Mouse (Mus musculus): ENCODE measurements around the gene Cic.

Cic gene

GRCm38 (mm10) chr7:25282731-25283211, 15.3 kb downstream of the Cic start:
- peak; percentile 67 for DNase-seq (ENCODE audit: low spot score)

GRCm38 (mm10) chr7:25283637-25284036, 16.1 kb downstream of the Cic start:
- no peak for DNase-seq (ENCODE audit: low spot score)

DNA sequence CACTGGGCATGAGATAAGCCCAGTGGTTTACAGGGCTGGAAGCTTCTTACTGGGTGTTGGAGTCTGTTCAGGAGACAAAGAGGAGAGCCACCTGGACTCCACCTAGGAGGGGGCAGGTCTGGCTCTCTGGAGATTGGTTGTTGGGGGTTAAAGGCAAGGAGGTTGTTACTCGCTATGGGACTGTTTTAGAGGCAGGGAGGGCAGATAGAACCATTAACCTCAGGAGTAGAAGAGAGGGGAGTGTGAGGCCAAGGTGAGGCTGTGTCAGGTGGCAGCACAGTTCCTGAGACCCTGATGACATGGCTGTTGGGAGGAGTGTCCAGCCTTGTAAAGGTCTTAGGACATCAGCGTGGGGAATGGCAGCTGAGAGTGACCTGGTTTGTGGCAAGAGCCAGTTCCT, 16.7 kb downstream of the Cic start:
- no peak for DNase-seq (ENCODE audit: low spot score)

DNA sequence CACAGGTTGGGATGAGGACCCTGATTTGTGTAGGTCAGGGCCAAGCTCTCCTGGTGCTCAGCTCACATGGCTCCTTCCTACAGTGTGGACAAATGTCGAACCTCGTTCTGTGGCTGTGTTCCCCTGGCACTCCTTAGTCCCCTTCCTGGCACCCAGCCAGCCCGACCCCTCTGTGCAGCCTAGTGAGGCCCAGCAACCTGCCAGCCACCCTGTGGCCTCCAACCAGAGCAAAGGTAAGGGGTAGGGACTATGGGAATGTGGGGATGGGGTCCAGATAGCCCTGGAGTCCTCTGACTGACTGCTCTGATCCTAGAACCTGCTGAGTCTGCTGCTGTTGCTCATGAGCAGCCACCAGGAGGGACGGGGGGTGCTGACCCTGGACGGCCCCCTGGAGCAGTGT, 17.3 kb downstream of the Cic start:
- no peak for DNase-seq (ENCODE audit: low spot score)

- DNase-seq (ENCODE audit: low spot score), result no peak
Measured at GRCm38 (mm10) chr7:25285511-25286238, 18.2 kb downstream of the Cic start.

GRCm38 (mm10) chr7:25286989-25287388, 19.5 kb downstream of the Cic start:
- no peak for DNase-seq (ENCODE audit: low spot score)

- no peak for DNase-seq (ENCODE audit: low spot score)
Measured at GRCm38 (mm10) chr7:25288011-25288410, 20.5 kb downstream of the Cic start.

DNA sequence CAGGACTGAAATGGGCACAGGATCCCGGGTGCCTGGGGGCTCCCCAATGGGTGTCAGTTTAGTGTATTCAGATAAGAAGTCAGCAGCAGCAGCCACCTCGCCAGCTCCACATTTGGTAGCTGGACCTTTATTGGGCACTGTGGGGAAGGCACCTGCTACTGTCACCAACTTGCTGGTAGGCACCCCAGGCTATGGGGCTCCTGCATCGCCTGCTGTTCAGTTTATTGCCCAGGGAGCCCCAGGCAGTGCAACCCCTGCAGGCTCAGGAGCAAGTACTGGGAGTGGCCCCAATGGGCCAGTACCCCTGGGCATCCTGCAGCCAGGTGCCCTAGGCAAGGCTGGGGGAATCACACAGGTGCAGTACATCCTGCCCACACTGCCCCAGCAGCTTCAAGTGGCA, 21.2 kb downstream of the Cic start:
- DNase-seq (ENCODE audit: low spot score), result no peak

DNA sequence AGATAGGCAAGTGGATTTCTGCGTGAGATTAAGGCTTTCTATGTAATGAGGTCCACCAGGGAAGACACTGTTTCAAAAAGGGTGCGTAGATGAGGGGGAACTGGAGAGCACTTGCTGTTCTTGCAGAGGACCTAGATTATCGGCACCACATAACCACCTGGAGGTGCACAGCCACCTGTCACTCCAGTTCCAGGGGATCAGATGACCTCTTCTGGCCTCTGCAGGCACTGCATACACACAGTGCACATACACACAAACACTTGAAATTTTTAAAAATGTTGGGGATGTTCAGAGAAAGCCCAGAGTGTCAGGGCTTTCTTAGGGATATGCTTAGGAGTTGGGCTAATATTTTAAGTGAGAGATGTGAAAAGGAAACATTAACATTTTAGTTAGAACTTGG, 22.4 kb downstream of the Cic start:
- no peak for DNase-seq (ENCODE audit: low spot score)

DNA sequence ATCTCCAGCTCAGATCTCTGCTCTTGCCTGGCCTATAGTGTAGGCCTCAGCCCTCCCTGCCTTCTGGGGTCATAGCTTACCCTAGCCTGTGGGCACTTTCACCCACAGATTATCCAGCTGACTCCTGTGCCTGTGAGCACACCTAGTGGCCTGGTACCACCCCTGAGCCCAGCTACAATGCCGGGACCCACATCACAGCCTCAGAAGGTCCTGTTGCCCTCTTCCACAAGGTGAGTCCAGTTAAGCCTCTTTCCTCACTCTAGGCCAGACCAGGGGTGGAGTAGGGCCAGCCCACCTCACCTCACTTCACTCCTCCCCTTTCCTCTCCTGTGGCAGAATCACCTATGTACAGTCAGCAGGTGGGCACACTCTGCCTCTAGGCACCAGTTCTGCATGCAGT, 23.0 kb downstream of the Cic start:
- DNase-seq (ENCODE audit: low spot score), result no peak

- no peak for DNase-seq (ENCODE audit: low spot score)
Measured at GRCm38 (mm10) chr7:25290911-25291310, 23.4 kb downstream of the Cic start.

DNA sequence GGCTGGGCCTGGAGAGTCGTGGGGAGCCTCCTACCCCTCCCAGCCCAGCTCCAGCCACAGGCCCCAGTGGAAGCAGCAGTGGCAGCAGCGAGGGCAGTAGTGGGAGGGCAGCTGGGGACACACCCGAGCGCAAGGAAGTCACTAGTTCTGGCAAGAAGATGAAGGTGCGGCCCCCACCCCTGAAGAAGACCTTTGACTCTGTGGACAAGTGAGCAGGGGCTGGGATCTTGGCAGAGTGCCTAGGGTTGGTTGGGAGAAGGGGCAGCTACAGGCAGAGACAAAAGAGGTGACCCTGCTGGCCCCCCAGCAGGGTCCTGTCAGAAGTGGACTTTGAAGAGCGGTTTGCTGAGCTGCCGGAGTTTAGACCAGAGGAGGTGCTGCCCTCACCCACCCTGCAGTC, 24.6 kb downstream of the Cic start:
- DNase-seq (ENCODE audit: low spot score), result no peak

GRCm38 (mm10) chr7:25293191-25293739, 25.8 kb downstream of the Cic start:
- no peak for DNase-seq (ENCODE audit: low spot score)

GRCm38 (mm10) chr7:25294495-25294894, 27.0 kb downstream of the Cic start:
- no peak for DNase-seq (ENCODE audit: low spot score)

GRCm38 (mm10) chr7:25294960-25295722, 27.6 kb downstream of the Cic start:
- no peak for DNase-seq (ENCODE audit: low spot score)

GRCm38 (mm10) chr7:25296945-25297453, 29.5 kb downstream of the Cic start:
- DNase-seq (ENCODE audit: low spot score), result peak; percentile 58

GRCm38 (mm10) chr7:25297454-25298325, 30.2 kb downstream of the Cic start, which contains the start of gene Pafah1b3:
Pafah1b3 (minus strand) TSS chr7:25297986.
- DNase-seq (ENCODE audit: low spot score), result peak; percentile 96

DNA sequence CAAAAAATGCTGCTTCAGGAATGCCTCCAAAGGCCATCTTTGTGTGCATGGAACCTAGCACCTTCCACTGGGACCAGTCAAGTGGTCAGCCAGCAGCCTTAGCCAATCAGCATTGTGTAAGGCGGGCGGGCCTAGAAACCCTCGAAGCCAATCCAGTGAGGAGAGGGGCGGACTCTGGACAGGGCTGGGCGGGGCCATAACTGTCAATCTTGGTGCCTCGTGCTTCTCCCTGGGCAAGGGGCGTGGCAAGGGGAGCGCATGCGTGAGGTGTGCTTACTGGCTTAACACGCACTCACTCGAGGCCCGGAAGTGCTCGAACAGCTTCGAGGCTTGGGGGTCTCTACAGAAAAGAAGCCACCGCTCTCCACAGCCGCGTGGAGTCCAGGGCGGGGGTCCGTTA, 33.6 kb downstream of the Cic start, which contains the start of gene Prr19:
Prr19 (plus strand) TSS at position 349 of the 400 bp plus-strand sequence.
- peak; percentile 88 for DNase-seq (ENCODE audit: low spot score)

DNA sequence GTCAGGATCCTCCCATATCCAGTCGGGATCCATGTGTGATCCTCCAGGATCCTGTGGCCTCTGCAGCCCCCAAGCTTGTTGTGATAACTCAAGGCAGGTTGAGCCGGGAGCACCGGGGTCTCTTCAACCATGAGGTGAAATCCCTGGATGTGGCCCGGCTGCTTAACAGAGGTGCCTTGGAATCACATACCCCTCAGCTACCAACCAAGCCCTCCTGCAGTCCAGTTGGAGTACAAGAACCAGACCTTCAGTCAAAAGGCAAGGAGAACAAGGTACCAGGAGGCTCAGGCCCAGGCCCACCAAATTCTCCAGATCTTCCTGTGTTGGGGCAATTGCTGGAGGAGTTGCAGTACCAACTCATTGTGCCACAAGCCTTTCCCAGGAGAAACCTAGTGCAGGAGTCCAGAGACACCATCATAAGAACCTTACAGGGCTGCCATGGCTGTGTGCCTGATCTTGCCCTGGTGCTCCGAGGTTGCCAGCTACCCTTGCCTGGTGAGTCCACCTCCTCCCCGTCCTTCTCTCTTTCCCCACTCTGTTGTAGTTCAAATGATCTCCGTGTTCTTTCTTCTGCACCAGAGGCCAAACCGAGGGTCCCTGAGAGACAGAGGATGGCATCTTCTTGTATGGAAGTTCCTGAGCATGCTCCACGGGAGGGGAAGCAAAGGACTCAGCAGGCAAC, 35.6 kb downstream of the Cic start:
- no peak for DNase-seq (ENCODE audit: low spot score)

GRCm38 (mm10) chr7:25303685-25304006, 36.1 kb downstream of the Cic start:
- no peak for DNase-seq (ENCODE audit: low spot score)

DNA sequence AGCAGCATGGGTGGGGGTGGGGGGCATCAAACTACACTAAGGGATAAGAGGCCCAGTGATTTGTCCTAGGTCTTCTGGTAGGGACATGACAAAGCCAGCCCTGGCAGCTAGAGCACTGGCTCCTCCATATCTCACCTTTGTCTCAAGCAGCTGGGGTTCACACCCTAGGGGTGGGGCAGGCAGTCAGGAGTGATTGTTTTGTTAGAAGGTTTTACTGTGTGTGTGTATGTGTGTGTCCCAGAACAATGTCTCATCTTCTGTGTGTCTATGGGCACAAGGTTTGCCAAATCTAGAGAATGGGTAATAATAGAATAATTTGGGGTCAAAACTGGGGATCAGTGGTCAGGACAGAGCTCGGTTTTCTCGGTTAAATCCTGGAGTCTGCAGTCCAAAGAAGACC, 38.0 kb downstream of the Cic start:
- no peak for DNase-seq (ENCODE audit: low spot score)
